Mouse (Mus musculus): ENCODE measurements around the gene Nme4.

- TF ChIP-seq ZMIZ1 (IDR thresholded peaks at IDR 0.05; ENCODE audit: low read depth, low read length) (no peak), POLR2A (IDR thresholded peaks at IDR 0.05; ENCODE audit: low read depth, low read length) (no peak), SIN3A (IDR thresholded peaks at IDR 0.05; ENCODE audit: low read length) (no peak), MYC (IDR thresholded peaks at IDR 0.05; ENCODE audit: low read depth, low read length) (no peak), CTCF (conservative IDR thresholded peaks at IDR 0.05 in 1 of 2, IDR thresholded peaks at IDR 0.05 in 1 of 2; ENCODE audit: low read depth in 2 of 2, low read length in 2 of 2) (no peak), ETS1 (conservative IDR thresholded peaks at IDR 0.05; ENCODE audit: low read depth, low read length) (no peak), POLR2AphosphoS2 (IDR thresholded peaks at IDR 0.05; ENCODE audit: low read depth, low read length) (no peak), MAZ (IDR thresholded peaks at IDR 0.05; ENCODE audit: low read depth, low read length) (no peak), CHD1 (IDR thresholded peaks at IDR 0.05; ENCODE audit: low read depth, low read length) (no peak), JUN (IDR thresholded peaks at IDR 0.05; ENCODE audit: insufficient read depth, low read depth, low read length) (no peak), ELF1 (IDR thresholded peaks at IDR 0.05; ENCODE audit: low read depth, low read length) (no peak), EP300 (IDR thresholded peaks at IDR 0.05; ENCODE audit: low read length) (no peak)
These were observed 4.8 kb upstream of the Nme4 start for GRCm38 (mm10) chr17:26100166-26100565.

All from CH12.LX (cell line).